Mouse (Mus musculus) adipose tissue, adult 10 weeks (tissue): Measurements from ENCODE around the gene Psme4. TPM values are rescaled to one million over a fixed set of nuclear protein-coding genes. Genes with fewer than 3 reads are reported as not detected.

Experiments used
- polyA plus RNA-seq: library from polyadenylated mRNA; stranded (reverse); fragments of 350-450 nt; fragmentation: Illumina TruSeq; extraction: RNeasy Lipid Tissue Mini Kit (QIAGEN cat#74804); gene quantifications from one replicate; pipeline ENCODE4 v1.2.3, GENCODE M21; 2014; ENCODE audit warnings: low read depth, low replicate concordance

Psme4 gene
- 38.8 TPM for polyA plus RNA-seq

GRCm38 (mm10) chr11:30771267-30771903, at the start of gene Psme4:
Psme4 (plus strand) TSS chr11:30771726.

DNA sequence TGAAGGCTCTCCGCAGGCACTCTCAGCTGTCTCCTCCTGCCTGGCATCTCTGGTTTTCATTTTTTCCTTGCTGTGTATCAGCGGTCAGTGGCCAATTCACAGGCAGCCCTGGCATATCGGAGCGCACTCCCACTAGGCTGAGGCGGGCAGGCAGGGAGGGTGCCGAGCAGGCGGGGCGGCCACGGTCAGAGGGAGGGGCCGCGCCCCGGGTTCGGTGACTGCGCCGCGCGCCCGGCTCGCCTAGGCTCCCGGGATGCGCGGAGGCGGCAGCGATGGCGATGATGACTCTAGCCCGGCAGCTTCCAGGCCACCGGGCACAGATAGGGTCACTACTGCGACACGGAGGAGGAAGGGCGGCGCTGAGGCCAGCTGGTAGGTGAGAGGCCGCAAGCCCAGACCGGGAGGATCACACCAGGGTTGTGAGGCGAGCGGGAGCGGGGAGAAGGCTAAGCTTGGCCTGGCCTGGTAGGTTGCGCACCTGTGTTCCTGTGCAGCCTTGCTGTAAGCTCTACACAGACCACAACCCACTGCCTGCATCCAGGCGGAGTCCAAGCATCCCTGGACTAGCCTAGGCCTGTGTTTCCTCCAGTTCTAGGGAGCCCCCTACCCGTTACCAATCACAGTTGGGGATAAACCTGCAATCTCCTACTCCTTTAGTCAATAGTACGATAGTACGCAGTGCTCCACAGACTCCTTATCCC, 113.8 kb downstream of the Psme4 start, which contains the start of the genes Gpr75 and Asb3:
Gene Gpr75, plus strand, starts transcription at position 188 of the 701 bp plus-strand sequence.
Gene Asb3, plus strand, starts transcription at position 246 of the 701 bp plus-strand sequence.

Other genes with a start within 250 kb of the Psme4 start
- gene Acyp2, start 122.1 kb upstream of the Psme4 start, polyA plus RNA-seq: 25.3 TPM
- gene Gpr75, start 113.6 kb downstream of the Psme4 start, polyA plus RNA-seq: 0.36 TPM
- gene Asb3, start 113.7 kb downstream of the Psme4 start, polyA plus RNA-seq: 9.4 TPM
- 85.4 TPM for gene Erlec1, start 182.6 kb downstream of the Psme4 start, polyA plus RNA-seq
- gene Chac2, start 214.6 kb downstream of the Psme4 start, polyA plus RNA-seq: 7.8 TPM